In the genomic region with DNA sequence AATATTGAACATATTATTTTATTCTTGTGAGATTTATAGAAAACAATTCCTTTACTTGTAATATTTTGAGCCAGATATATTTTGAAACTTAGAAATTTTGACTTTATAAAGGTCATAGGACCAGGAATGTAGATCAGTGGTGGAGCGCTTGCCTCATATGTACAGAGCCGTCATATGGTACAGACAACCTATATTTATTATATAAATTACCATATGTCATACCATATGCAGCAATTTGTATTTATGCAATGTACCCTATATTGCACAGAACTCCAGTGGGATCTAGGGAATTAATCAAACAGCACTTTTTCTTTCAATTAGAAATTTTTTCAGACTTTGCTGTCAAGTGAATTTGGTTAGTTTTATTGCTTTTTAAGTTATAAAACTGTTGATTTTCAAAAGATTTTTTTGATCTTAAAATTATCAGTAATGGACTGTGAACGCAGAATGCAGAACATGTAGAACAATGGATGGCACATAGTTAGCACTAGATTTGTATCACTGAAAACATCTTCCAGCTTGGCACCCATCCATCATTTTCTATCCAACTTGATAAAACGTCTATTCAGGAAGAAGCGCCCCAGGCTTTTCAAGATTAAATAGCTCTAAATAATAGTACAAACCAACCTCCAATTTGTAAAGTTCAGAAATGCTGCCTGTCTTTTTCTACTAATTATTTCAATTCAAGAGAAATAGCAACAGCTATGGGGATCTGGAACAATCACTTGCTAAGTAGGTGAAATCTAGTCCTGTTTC, we compare ENCODE assay signal across 21 mouse cellular contexts.
DNase-seq lines count a peak whose midpoint lies in the region; ATAC-seq and TF ChIP-seq lines count a peak whose summit lies in the region.
"Had no signal": no experiment of that assay in that cellular context is flagged by ENCODE, and none has a peak within 500 bp of the region (broad histone marks: within the 10 kb centered on the region; RNA-seq: fewer than 3 reads in every experiment).

No protein-coding gene starts in this region.

- H3K27me3 ChIP-seq in forebrain, embryonic 10.5 days (ENCODE audit: poor library complexity, severe bottlenecking) = no peaks in the 10 kb centered on the region
- H3K27me3 ChIP-seq in forebrain, embryonic 11.5 days (ENCODE audit: control insufficient read depth, insufficient read depth, low read length) = no peaks in the 10 kb centered on the region
- no peaks in the 10 kb centered on the region for H3K27me3 ChIP-seq in midbrain, embryonic 13.5 days
- H3K27me3 ChIP-seq in midbrain, postnatal 0 days (ENCODE audit: insufficient read depth, low read length) = no peaks in the 10 kb centered on the region
- H3K27me3 ChIP-seq in forebrain, embryonic 15.5 days = no peaks in the 10 kb centered on the region
- H3K27me3 ChIP-seq: embryonic facial prominence, embryonic 12.5 days; heart, embryonic 15.5 days; Patski had no signal

- no peak for TF ChIP-seq POLR2A in brain, embryonic 14.5 days (IDR thresholded peaks at IDR 0.05; ENCODE audit: borderline replicate concordance, extremely low read depth, insufficient read depth, insufficient read length, poor library complexity, severe bottlenecking)

- H3K9ac ChIP-seq in forebrain, embryonic 11.5 days (ENCODE audit: low read length) = no peak overlapping the region
- H3K9ac ChIP-seq in midbrain, embryonic 13.5 days (replicated peaks) = no peak overlapping the region
- H3K9ac ChIP-seq in midbrain, postnatal 0 days (replicated peaks; ENCODE audit: low read length, poor library complexity, severe bottlenecking) = no peak overlapping the region
- H3K9ac ChIP-seq in forebrain, embryonic 15.5 days (replicated peaks) = no peak overlapping the region
- H3K9ac ChIP-seq: embryonic facial prominence, embryonic 12.5 days; heart, embryonic 15.5 days; hindbrain, embryonic 14.5 days had no signal

- H3K4me3 ChIP-seq in forebrain, embryonic 10.5 days = no peak overlapping the region
- no peak overlapping the region for H3K4me3 ChIP-seq in forebrain, embryonic 11.5 days (ENCODE audit: low read depth, low read length)
- no peak overlapping the region for H3K4me3 ChIP-seq in midbrain, embryonic 13.5 days (replicated peaks)
- H3K4me3 ChIP-seq in midbrain, postnatal 0 days (ENCODE audit: low read depth, low read length) = no peak overlapping the region
- H3K4me3 ChIP-seq in forebrain, embryonic 15.5 days = no peak overlapping the region
- H3K4me3 ChIP-seq: embryonic facial prominence, embryonic 12.5 days; heart, adult 2 months; heart, embryonic 15.5 days had no signal

- peak overlapping the region; percentile 67; the same call in 1 of the 2 replicates for H3K27ac ChIP-seq in forebrain, embryonic 10.5 days
- no peak overlapping the region for H3K27ac ChIP-seq in forebrain, embryonic 11.5 days (ENCODE audit: low read depth, low read length)
- peak overlapping the region; percentile 9; the same call in 1 of the 2 replicates for H3K27ac ChIP-seq in midbrain, embryonic 13.5 days
- H3K27ac ChIP-seq in midbrain, postnatal 0 days (ENCODE audit: low read depth, low read length) = no peak overlapping the region
- 0 out of 2 replicates have a peak overlapping the region, but pooled peaks have one; percentile 43 for H3K27ac ChIP-seq in forebrain, embryonic 15.5 days (replicated peaks)
- H3K27ac ChIP-seq: embryonic facial prominence, embryonic 12.5 days; heart, embryonic 15.5 days; hindbrain, embryonic 14.5 days had no signal

- H3K36me3 ChIP-seq in forebrain, embryonic 10.5 days (replicated peaks) = no peaks in the 10 kb centered on the region
- H3K36me3 ChIP-seq in forebrain, embryonic 11.5 days (ENCODE audit: control insufficient read depth, insufficient read depth, low read length) = no peaks in the 10 kb centered on the region
- H3K36me3 ChIP-seq in midbrain, embryonic 13.5 days = no peaks in the 10 kb centered on the region
- H3K36me3 ChIP-seq in midbrain, postnatal 0 days (ENCODE audit: insufficient read depth, low read length) = no peaks in the 10 kb centered on the region
- no peaks in the 10 kb centered on the region for H3K36me3 ChIP-seq in forebrain, embryonic 15.5 days
- H3K36me3 ChIP-seq: embryonic facial prominence, embryonic 12.5 days; heart, embryonic 15.5 days had no signal

- no peak for TF ChIP-seq CTCF in midbrain, postnatal 0 days (IDR thresholded peaks at IDR 0.05)
- TF ChIP-seq CTCF in brain, embryonic 14.5 days (IDR thresholded peaks at IDR 0.05; ENCODE audit: borderline replicate concordance, extremely low read depth, insufficient read depth, insufficient read length) = no peak

- ATAC-seq in forebrain, embryonic 11.5 days (replicated peaks; ENCODE audit: low FRiP score) = no peak; the same call in 1 of the 2 replicates
- ATAC-seq in midbrain, embryonic 13.5 days = no peak
- ATAC-seq in midbrain, postnatal 0 days (ENCODE audit: low FRiP score) = no peak
- peak; percentile 69 for ATAC-seq in forebrain, embryonic 15.5 days (replicated peaks)
- ATAC-seq: activated CD4-positive, CD25-positive, alpha-beta regulatory T cell, adult 4 months; intestine, embryonic 16.5 days; Patski had no signal

- 77% methylated on average over 5 of the region's 5 CpGs for WGBS in forebrain, embryonic 10.5 days
- 64% methylated on average over 5 of the region's 5 CpGs for WGBS in forebrain, embryonic 11.5 days
- 66% methylated on average over 5 of the region's 5 CpGs for WGBS in midbrain, embryonic 13.5 days
- WGBS in midbrain, postnatal 0 days = 63% methylated on average over 5 of the region's 5 CpGs
- 31% methylated on average over 5 of the region's 5 CpGs for WGBS in forebrain, embryonic 15.5 days

- H3K4me1 ChIP-seq in forebrain, embryonic 10.5 days = peaks cover 36% of the 10 kb centered on the region
- H3K4me1 ChIP-seq in forebrain, embryonic 11.5 days (replicated peaks; ENCODE audit: control insufficient read depth, insufficient read depth, low read length) = peaks cover 2% of the 10 kb centered on the region; the same call in 1 of the 2 replicates
- H3K4me1 ChIP-seq in midbrain, embryonic 13.5 days (replicated peaks) = peaks cover 16% of the 10 kb centered on the region
- H3K4me1 ChIP-seq in midbrain, postnatal 0 days (ENCODE audit: insufficient read depth, low read length) = no peaks in the 10 kb centered on the region
- peaks cover 13% of the 10 kb centered on the region for H3K4me1 ChIP-seq in forebrain, embryonic 15.5 days
- H3K4me1 ChIP-seq: embryonic facial prominence, embryonic 12.5 days; heart, embryonic 15.5 days had no signal

- no peak overlapping the region for H3K4me2 ChIP-seq in forebrain, embryonic 11.5 days (ENCODE audit: low read depth, low read length, severe bottlenecking)
- H3K4me2 ChIP-seq in midbrain, embryonic 13.5 days (replicated peaks) = no peak overlapping the region; the same call in 1 of the 2 replicates
- H3K4me2 ChIP-seq in midbrain, postnatal 0 days (ENCODE audit: low read depth, low read length, poor library complexity, severe bottlenecking) = no peak overlapping the region
- no peak overlapping the region for H3K4me2 ChIP-seq in forebrain, embryonic 15.5 days (replicated peaks)
- H3K4me2 ChIP-seq: embryonic facial prominence, embryonic 12.5 days; heart, embryonic 11.5 days; heart, embryonic 15.5 days; hindbrain, embryonic 14.5 days had no signal

- H3K9me3 ChIP-seq in forebrain, embryonic 10.5 days = no peaks in the 10 kb centered on the region
- no peaks in the 10 kb centered on the region for H3K9me3 ChIP-seq in forebrain, embryonic 11.5 days (ENCODE audit: control insufficient read depth, low read length)
- no peaks in the 10 kb centered on the region for H3K9me3 ChIP-seq in midbrain, embryonic 13.5 days
- H3K9me3 ChIP-seq in midbrain, postnatal 0 days (ENCODE audit: low read length) = no peaks in the 10 kb centered on the region
- no peaks in the 10 kb centered on the region for H3K9me3 ChIP-seq in forebrain, embryonic 15.5 days
- H3K9me3 ChIP-seq: embryonic facial prominence, embryonic 12.5 days; heart, embryonic 15.5 days had no signal

- no peak for DNase-seq in forebrain, embryonic 10.5 days (ENCODE audit: extremely low spot score, low spot score)
- DNase-seq in forebrain, embryonic 11.5 days (ENCODE audit: low spot score) = no peak
- no peak for DNase-seq in midbrain, postnatal 0 days (ENCODE audit: low spot score)
- DNase-seq in brain, embryonic 14.5 days (ENCODE audit: low read depth) = peak; percentile 82
- no peak for DNase-seq in thymus, postnatal 4 days
- DNase-seq in right cerebral cortex, postnatal 36 days (ENCODE audit: low spot score in 2 of 2) = no peak
- DNase-seq: adrenal gland, postnatal 25 days; cerebellum, adult 2 months; cerebellum, postnatal 25 days; gastrocnemius, postnatal 14 days; heart, adult 2 months; heart, postnatal 14 days had no signal

Comparison
In these comparisons a context has a peak if more than half of its experiments do, and no peak if none do; other contexts are left out.
1. H3K27ac ChIP-seq: peak in forebrain, embryonic 10.5 days (single experiment), midbrain, embryonic 13.5 days (single experiment) and forebrain, embryonic 15.5 days (single experiment); none in forebrain, embryonic 11.5 days (single experiment) and midbrain, postnatal 0 days (single experiment).